Mouse (Mus musculus) spleen, postnatal 36 days (tissue): ENCODE results near the gene Ppwd1.
"Not testable (repeated sequence)": the region's sequence is repeated elsewhere in the genome, so short reads cannot be mapped to it uniquely, and the experiment has no call there.

ENCODE experiments used
- DNase-seq, 2 experiments: peaks; one replicate each; pipeline ENCODE4 v3.0.0; 2022; ENCODE audit warnings: low spot score in 2 of 2, mixed read lengths in 1 of 2

Gene Ppwd1

DNA sequence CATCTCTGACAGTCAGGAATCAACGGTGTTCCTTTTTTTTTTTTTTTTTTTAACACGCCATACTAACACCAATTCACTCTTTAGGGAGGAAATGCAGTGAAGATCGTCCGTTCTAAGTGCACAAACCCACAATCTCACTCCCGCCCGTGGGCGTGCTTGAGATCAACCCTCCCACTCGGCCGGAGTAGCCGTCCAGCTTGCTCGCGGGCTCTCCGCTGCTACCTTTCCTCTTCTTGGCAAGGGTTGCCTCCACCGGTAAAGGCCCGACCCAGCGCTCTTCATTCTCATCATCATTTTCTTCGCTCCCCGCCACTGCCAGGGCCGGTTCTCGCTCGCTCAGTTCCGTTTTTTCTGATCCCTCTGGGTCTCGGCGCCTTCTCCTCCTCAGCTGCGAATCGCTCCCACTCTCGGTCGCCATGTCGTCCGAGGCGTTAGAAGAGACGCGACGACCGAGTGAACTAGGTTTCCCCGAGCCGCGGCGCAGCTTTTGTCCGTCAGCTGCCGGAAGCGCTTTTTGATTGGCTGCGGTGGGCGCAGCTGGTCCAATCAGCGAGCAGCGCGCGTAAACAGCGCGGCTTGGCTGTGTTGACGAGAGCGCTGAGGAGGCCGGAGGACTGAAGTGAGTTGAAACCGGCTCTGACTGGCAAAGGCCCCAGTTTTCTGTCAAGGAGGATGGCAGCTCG, at the start of gene Ppwd1, which contains the start of gene Cenpk:
TSS of gene Ppwd1 (minus strand) at position 460 of the 683 bp plus-strand sequence.
TSS of gene Cenpk (plus strand) at position 228 of the 683 bp plus-strand sequence.
- DNase-seq: peak; percentile 94 to 95

- no peak for DNase-seq
Measured at GRCm38 (mm10) chr13:104258997-104259396, 30.4 kb upstream of the Ppwd1 start.

DNA sequence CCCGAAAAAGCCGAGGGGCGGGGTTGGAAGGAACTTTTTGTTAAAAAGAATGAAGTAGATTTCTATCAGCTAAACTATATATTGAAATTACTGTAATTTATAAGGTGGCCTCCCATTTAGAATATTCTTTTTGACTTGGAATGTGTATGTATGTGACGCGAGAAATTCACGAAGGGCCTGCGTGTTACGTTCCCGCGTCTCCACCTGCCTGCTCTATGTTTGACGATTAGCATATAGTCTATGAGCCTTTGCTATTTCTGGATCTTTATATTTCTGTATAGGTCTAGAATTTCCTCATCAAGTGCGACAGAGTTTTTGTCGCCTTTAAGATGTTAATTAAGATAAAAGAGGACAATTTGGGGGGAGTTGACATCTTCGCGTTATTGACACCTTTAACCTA, 538 bp upstream of the Ppwd1 start:
- no peak for DNase-seq

- DNase-seq: no peak
Measured at GRCm38 (mm10) chr13:104227478-104227877, 1.2 kb downstream of the Ppwd1 start.

- no peak for DNase-seq
Measured at GRCm38 (mm10) chr13:104204313-104204712, 24.3 kb downstream of the Ppwd1 start.

- DNase-seq: not testable (repeated sequence)
Measured at GRCm38 (mm10) chr13:104195891-104196290, 32.8 kb downstream of the Ppwd1 start.

DNA sequence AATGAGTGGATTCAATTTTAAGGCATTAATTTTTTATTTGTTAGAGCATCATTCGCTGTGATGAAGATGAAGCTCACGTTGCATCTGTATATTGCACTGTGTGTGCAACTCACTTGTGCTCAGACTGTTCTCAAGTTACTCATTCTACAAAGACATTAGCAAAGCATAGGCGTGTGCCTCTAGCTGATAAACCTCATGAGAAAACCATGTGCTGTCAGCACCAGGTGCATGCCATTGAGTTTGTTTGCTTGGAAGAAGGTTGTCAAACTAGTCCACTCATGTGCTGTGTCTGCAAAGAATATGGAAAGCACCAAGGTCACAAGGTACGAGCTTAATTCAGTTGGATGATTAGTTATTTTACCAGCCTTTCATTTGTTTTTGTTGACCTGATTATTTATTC, 41.3 kb downstream of the Ppwd1 start:
- DNase-seq: no peak

- no peak for DNase-seq
Measured at GRCm38 (mm10) chr13:104179176-104179888, 49.3 kb downstream of the Ppwd1 start.

- peak; percentile 96 to 99 for DNase-seq
Measured at GRCm38 (mm10) chr13:104178650-104179121, 50.0 kb downstream of the Ppwd1 start, which contains the start of gene Trim23. TSS of gene Trim23 (plus strand) at chr13:104178797.

DNA sequence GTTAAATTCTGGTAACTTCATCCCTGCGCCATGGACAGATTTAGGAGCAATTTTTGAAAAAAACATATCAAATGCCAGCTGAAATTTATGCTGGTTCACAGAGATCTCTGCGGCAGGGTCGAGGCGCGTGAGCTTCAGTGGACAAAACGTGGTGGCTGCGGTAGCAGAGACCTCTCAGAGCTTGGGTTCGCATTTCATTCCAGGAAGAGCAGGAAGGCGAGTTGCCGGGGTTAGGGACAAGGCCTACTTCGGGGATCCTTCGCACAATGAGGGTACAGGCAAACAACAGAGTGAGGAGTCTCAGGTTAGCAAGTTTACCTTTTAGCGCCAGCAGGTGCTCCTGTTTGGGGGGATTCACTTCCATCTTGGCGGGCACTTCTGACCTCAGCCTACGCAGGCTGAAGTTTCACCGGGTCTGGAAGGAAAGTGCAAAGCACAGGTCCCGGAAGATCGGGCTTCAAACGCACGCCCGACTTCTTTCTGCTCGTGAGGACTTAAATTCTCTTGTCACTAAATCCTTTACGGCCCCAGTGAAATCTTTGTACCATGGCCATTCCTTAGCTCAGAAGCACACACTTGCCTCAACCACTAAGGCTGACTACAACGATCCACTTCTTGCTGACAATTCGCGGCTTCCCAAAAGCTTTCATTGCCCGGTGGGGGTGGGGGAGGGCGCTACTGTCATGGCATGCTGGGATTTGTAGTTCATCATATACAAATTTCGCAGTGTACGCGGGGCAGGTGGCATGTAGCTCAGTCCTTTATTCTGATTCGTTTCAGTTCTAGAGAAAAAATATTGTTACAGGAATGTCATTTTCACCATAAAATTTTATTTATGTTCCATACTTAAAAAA, 50.6 kb downstream of the Ppwd1 start, which contains the start of gene Trappc13:
TSS of gene Trappc13 (minus strand) at position 674 of the 854 bp plus-strand sequence.
- no peak for DNase-seq

DNA sequence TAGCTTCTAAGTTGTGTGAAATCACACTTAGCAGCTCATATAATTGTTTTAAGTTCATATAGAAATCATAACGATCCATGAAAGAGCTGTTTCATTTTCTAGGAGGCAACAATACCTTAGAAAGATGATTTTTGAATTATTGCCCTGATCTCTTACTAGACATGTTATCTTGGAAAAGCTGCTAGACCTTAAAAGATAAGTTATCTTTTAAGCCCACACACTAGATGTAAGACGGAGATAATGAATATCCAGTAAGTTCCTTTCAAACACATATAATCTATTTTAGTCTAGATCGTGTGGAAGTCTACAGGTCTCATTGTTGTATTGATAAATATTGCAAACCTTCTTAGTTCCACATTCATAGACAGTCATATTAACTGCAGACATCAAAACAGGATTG, 51.8 kb downstream of the Ppwd1 start:
- DNase-seq: no peak

- DNase-seq: no peak
Measured at GRCm38 (mm10) chr13:104172498-104172897, 56.1 kb downstream of the Ppwd1 start.

DNA sequence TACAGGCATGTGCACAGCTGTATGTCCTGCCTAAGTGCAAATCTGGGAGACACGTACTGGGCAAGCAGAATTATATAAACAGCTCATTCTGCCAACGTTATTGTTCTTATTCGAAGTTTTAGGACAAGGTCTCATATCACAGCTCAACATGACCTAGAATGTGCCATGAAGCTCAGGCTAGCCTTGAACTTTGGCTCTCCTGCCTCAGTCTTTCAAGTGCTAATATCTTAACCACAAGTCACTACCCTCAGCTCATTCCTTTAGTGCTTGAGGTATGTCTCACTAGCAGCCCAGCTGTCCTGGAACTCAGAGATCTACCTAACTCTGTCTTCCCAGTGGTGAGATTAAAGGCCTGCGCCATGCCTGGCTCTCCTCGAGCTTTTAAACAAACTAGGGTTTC, 56.9 kb downstream of the Ppwd1 start:
- no peak for DNase-seq

DNA sequence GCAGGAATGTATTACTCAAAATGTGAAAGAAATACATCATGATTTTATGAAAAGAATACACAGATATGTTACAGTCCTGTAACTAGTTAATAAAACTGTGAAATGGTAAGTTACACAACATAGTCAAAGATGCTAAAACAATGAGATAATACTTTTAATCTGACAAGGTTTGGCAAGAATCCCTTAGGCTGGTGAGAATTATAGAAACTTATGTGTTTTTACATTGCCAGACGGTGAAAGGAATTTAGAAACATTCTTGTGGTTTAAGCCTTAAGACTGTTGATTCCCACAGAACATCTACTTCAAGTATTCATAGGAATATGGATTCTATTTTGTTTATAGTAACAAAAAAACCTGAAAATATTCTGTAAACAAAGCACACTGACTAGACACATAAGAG, 73.0 kb downstream of the Ppwd1 start:
- no peak for DNase-seq
